ENCODE assay signal across 7 mouse cellular contexts in the genomic region with DNA sequence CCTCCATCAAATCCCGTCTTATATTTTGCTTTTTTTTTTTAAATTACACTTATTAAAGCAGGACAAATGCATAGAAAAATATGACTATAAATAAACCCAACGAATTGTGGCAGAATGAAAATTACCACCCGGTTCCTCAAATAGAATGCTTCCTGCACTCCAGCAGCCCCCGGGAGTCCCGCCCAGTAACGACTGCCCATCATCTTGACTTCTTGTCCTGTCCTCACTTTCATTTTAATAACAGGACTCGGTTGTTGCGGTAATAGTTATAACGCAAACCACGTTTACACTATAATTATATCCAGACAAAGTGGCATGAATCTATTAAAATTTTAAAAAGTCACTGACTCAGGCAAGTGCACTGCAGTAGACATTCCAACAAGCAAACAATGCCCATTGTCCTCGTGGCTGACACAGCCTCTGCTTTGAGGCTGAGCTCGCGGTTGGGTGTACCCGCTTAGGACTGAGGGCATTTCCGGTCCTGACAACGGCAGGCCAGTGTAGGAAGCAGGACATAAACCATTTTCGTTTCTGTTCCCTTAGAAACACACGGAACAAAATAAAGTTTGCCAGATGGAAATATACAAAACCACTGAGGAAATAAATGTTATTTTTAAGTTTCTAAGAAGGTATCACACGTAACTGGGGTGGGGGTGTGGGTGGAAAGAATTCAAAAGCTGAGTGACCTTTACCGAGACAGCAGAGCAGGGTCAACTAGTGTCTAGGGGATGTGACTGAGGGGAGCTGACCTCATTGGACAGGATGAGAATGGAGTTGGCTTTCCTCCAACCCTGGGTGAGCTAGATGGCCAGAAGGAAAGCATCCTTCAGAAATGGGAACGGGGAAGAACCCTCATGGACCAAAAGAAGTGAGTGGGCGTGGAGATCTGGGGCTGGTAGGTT.
DNase-seq lines count a peak whose midpoint lies in the region; TF ChIP-seq lines count a peak whose summit lies in the region.

No protein-coding gene starts in this region.

- peak; percentile 20 for DNase-seq in Muller cell, postnatal 12 days (ENCODE audit: inconsistent ontology term)
- peak; percentile 53 for DNase-seq in kidney, adult 11 months
- peak; percentile 60 for DNase-seq in lung, postnatal 14 days
- no peak for DNase-seq in cerebellum, postnatal 36 days
- DNase-seq in neural tube, embryonic 10.5 days (ENCODE audit: extremely low spot score, low spot score) = no peak
- no peak for DNase-seq in hindbrain, embryonic 10.5 days (ENCODE audit: low spot score)

- no peaks in the 10 kb centered on the region for H3K36me3 ChIP-seq in hindbrain, embryonic 10.5 days

- 0 out of 2 replicates have a peak, but pooled peaks cover 2% of the 10 kb centered on the region for H3K9me3 ChIP-seq in hindbrain, embryonic 10.5 days

- no peak for TF ChIP-seq POLR2A in bone marrow macrophage, adult 2 months (IDR thresholded peaks at IDR 0.05; ENCODE audit: borderline replicate concordance, low read depth, low read length)

- H3K4me1 ChIP-seq in bone marrow macrophage, adult 2 months (ENCODE audit: control insufficient read depth, insufficient read depth, low read length) = peaks cover 27% of the 10 kb centered on the region
- peaks cover 3% of the 10 kb centered on the region; the same call in 1 of the 2 replicates for H3K4me1 ChIP-seq in hindbrain, embryonic 10.5 days (replicated peaks)

- 87% methylated on average over 22 of the region's 22 CpGs for WGBS in hindbrain, embryonic 10.5 days

- no peaks in the 10 kb centered on the region for H3K27me3 ChIP-seq in hindbrain, embryonic 10.5 days (ENCODE audit: insufficient read depth, poor library complexity, severe bottlenecking)

- no peak for TF ChIP-seq CTCF in bone marrow macrophage, adult 2 months (IDR thresholded peaks at IDR 0.05; ENCODE audit: low read depth, low read length)

- peak overlapping the region; percentile 81 for H3K27ac ChIP-seq in bone marrow macrophage, adult 2 months (ENCODE audit: insufficient read depth, low read depth, low read length)
- no peak overlapping the region for H3K27ac ChIP-seq in hindbrain, embryonic 10.5 days

- peak overlapping the region; percentile 48 for H3K4me3 ChIP-seq in bone marrow macrophage, adult 2 months (ENCODE audit: insufficient read depth, low read length)
- H3K4me3 ChIP-seq in hindbrain, embryonic 10.5 days = no peak overlapping the region

Comparison
In these comparisons a context has a peak if more than half of its experiments do, and no peak if none do; other contexts are left out.
1. DNase-seq: peak in Muller cell, postnatal 12 days (single experiment), kidney, adult 11 months (single experiment) and lung, postnatal 14 days (single experiment); none in cerebellum, postnatal 36 days (0 of 2), neural tube, embryonic 10.5 days (single experiment) and hindbrain, embryonic 10.5 days (single experiment).